Mouse (Mus musculus) CD8-positive naive resting alpha-beta T cell, adult 2 months (primary cell): ENCODE data around the gene Erc1.

ENCODE experiments used
- DNase-seq, 2 experiments: peaks; one replicate each; pipeline ENCODE4 v3.0.0; 2022; ENCODE audit warnings: low read depth in 2 of 2, low spot score in 2 of 2

Gene Erc1

GRCm38 (mm10) chr6:119808726-119809505 is 39.1 kb downstream of the Erc1 start:
- no peak for DNase-seq

- DNase-seq = no peak
Observed at GRCm38 (mm10) chr6:119803239-119803638, 44.7 kb downstream of the Erc1 start.

- DNase-seq = no peak
Observed at GRCm38 (mm10) chr6:119796911-119797486, 51.0 kb downstream of the Erc1 start.

GRCm38 (mm10) chr6:119796291-119796690 is 51.7 kb downstream of the Erc1 start:
- no peak for DNase-seq

GRCm38 (mm10) chr6:119792562-119792961 is 55.4 kb downstream of the Erc1 start:
- DNase-seq = peak; percentile 16 to 52

GRCm38 (mm10) chr6:119782416-119782815 is 65.6 kb downstream of the Erc1 start:
- no peak for DNase-seq

- DNase-seq = no peak
Observed at GRCm38 (mm10) chr6:119781109-119781508, 66.9 kb downstream of the Erc1 start.

- DNase-seq = no peak
Observed at GRCm38 (mm10) chr6:119768778-119769177, 79.2 kb downstream of the Erc1 start.

GRCm38 (mm10) chr6:119764355-119764754 is 83.6 kb downstream of the Erc1 start:
- no peak for DNase-seq

GRCm38 (mm10) chr6:119759866-119760265 is 88.1 kb downstream of the Erc1 start:
- DNase-seq = no peak

- DNase-seq = no peak
Observed at GRCm38 (mm10) chr6:119758490-119758889, 89.5 kb downstream of the Erc1 start.

- no peak for DNase-seq
Observed at GRCm38 (mm10) chr6:119757796-119758195, 90.2 kb downstream of the Erc1 start.

- DNase-seq = no peak
Observed at GRCm38 (mm10) chr6:119755866-119756265, 92.1 kb downstream of the Erc1 start.

- DNase-seq = peak in 1 of 2 experiments; percentile 4
Observed at GRCm38 (mm10) chr6:119749093-119749635, 98.8 kb downstream of the Erc1 start.

- no peak for DNase-seq
Observed at GRCm38 (mm10) chr6:119741861-119742260, 106.1 kb downstream of the Erc1 start.

- no peak for DNase-seq
Observed at GRCm38 (mm10) chr6:119740541-119740940, 107.4 kb downstream of the Erc1 start.

GRCm38 (mm10) chr6:119738638-119739375 is 109.2 kb downstream of the Erc1 start:
- DNase-seq = no peak

- DNase-seq = peak in 1 of 2 experiments; percentile 0
Observed at GRCm38 (mm10) chr6:119737716-119738115, 110.3 kb downstream of the Erc1 start.

- DNase-seq = no peak
Observed at GRCm38 (mm10) chr6:119735937-119736336, 112.0 kb downstream of the Erc1 start.

GRCm38 (mm10) chr6:119731155-119731554 is 116.8 kb downstream of the Erc1 start:
- DNase-seq = no peak

GRCm38 (mm10) chr6:119715234-119715633 is 132.7 kb downstream of the Erc1 start:
- no peak for DNase-seq

- DNase-seq = no peak
Observed at GRCm38 (mm10) chr6:119713961-119714360, 134.0 kb downstream of the Erc1 start.
